Mouse (Mus musculus) embryonic fibroblast, embryonic 13.5 days (primary cell): ENCODE measurements around the gene Clec4d. TPM values are rescaled to one million over a fixed set of nuclear protein-coding genes. Genes with fewer than 3 reads are reported as not detected.
"Not testable (repeated sequence)": the region's sequence is repeated elsewhere in the genome, so short reads cannot be mapped to it uniquely, and the experiment has no call there.

Experiments
- H3K27ac ChIP-seq: 2 replicates; pipeline ENCODE4 v1.5.1; 2012; ENCODE audit warnings: low read length, control low read depth, inconsistent platforms; ENCODE audit not compliant: insufficient read depth
- H3K4me1 ChIP-seq: 2 replicates; pipeline ENCODE4 v1.6.1; 2011; ENCODE audit warnings: low read length; ENCODE audit not compliant: control insufficient read depth, insufficient read depth
- H3K4me3 ChIP-seq: 2 replicates; pipeline ENCODE4 v1.5.1; 2011; ENCODE audit warnings: mild to moderate bottlenecking, control low read depth, low read length; ENCODE audit not compliant: insufficient read depth
- CTCF ChIP-seq: IDR thresholded peaks from 2 replicates; pipeline ENCODE4 v1.5.1; 2011; ENCODE audit warnings: mild to moderate bottlenecking, control low read depth, low read length, moderate library complexity, borderline replicate concordance; ENCODE audit not compliant: insufficient read depth
- POLR2A ChIP-seq: IDR thresholded peaks from 2 replicates; pipeline ENCODE4 v1.6.1; 2011; ENCODE audit warnings: low read depth, mild to moderate bottlenecking, control low read depth, low read length, moderate library complexity
- polyA plus RNA-seq: library from polyadenylated mRNA; stranded (reverse); fragments of >200 nt; gene quantifications from 2 replicates; pipeline ENCODE4 v1.2.4, GENCODE M21; 2011; ENCODE audit warnings: low read depth; ENCODE audit not compliant: missing spikeins, insufficient read length

Clec4d gene
- polyA plus RNA-seq, 1 experiment: 3.4 TPM

- Histone ChIP-seq H3K4me1 (no peaks in the 10 kb centered on the region), H3K27ac (no peak overlapping the region)
- TF ChIP-seq CTCF (no peak), POLR2A (no peak)
These were observed 1.0 kb upstream of the Clec4d start for GRCm38 (mm10) chr6:123260868-123261267.

GRCm38 (mm10) chr6:123264194-123264593 is 2.3 kb downstream of the Clec4d start:
- Histone ChIP-seq H3K4me3 (no peak overlapping the region), H3K27ac (no peak overlapping the region), H3K4me1 (no peaks in the 10 kb centered on the region)
- no peak for TF ChIP-seq CTCF
- no peak for TF ChIP-seq POLR2A

More at GRCm38 (mm10) chr6:123260868-123261267, 1.0 kb upstream of the Clec4d start:
- no peak overlapping the region for H3K4me3 ChIP-seq

- H3K4me3 ChIP-seq: no peak overlapping the region
- TF ChIP-seq CTCF: no peak
- no peak for TF ChIP-seq POLR2A
- no peaks in the 10 kb centered on the region for H3K4me1 ChIP-seq
- H3K27ac ChIP-seq: no peak overlapping the region
These were observed 3.9 kb downstream of the Clec4d start for GRCm38 (mm10) chr6:123265809-123266208.

GRCm38 (mm10) chr6:123266945-123267344 is 5.0 kb downstream of the Clec4d start:
- no peak overlapping the region for H3K4me3 ChIP-seq
- H3K27ac ChIP-seq: no peak overlapping the region
- no peak for TF ChIP-seq POLR2A
- no peak for TF ChIP-seq CTCF
- H3K4me1 ChIP-seq: no peaks in the 10 kb centered on the region

- Histone ChIP-seq H3K4me3 (no peak overlapping the region), H3K4me1 (no peaks in the 10 kb centered on the region), H3K27ac (no peak overlapping the region)
- TF ChIP-seq POLR2A (no peak), CTCF (no peak)
These were observed 17.5 kb downstream of the Clec4d start for GRCm38 (mm10) chr6:123279443-123279842.

DNA sequence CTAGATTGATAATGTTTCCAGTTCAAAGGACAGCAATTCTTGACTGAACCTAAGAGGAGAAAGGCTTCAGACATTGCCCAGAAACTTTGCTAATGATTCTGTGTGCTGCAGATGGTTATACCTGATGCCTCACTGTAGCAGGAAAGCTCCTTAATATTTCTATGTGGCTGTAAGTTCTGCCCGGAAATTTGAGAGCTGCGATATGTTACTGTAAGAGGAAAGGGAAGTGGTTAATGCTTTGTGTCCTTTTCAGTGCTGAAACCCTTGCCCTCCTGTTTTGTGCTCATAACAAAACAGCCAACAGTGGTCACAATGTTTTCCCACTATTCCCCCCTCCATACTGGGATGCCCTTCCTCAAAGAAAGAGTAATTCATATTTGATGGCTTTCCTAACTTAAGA is 24.4 kb downstream of the Clec4d start:
- Histone ChIP-seq H3K4me1 (no peaks in the 10 kb centered on the region), H3K27ac (no peak overlapping the region), H3K4me3 (no peak overlapping the region)
- no peak for TF ChIP-seq POLR2A

- TF ChIP-seq POLR2A (no peak), CTCF (no peak)
- H3K27ac ChIP-seq: no peak overlapping the region
- no peak overlapping the region for H3K4me3 ChIP-seq
- H3K4me1 ChIP-seq: no peaks in the 10 kb centered on the region
These were observed 27.0 kb downstream of the Clec4d start for GRCm38 (mm10) chr6:123288931-123289330.

DNA sequence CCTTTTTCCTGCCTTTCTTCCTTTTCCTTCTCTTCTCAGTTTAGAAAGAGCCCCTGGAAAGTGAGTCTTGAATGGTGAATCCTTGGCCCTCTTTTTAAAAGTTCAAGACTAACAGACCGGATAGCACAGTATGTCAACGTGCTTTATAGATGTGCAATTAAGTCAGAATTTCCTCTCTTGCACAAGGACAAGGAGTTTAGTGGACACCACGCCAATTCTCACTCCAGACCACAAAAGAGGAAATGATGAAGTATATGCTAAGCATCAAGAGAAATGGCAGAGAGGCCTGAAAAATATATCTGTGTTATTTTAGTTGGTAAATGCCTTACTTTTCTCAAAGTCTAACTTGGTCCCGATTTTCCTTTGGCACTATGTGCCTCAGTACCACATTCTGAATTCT is 27.8 kb downstream of the Clec4d start, which contains the start of gene Clec4e:
Gene Clec4e (minus strand): TSS at position 118 of the 400 bp plus-strand sequence.
- Histone ChIP-seq H3K4me1 (no peaks in the 10 kb centered on the region), H3K27ac (no peak within 1 kb of the TSS), H3K4me3 (no peak within 1 kb of the TSS)
- no peak for TF ChIP-seq CTCF
- no peak for TF ChIP-seq POLR2A

DNA sequence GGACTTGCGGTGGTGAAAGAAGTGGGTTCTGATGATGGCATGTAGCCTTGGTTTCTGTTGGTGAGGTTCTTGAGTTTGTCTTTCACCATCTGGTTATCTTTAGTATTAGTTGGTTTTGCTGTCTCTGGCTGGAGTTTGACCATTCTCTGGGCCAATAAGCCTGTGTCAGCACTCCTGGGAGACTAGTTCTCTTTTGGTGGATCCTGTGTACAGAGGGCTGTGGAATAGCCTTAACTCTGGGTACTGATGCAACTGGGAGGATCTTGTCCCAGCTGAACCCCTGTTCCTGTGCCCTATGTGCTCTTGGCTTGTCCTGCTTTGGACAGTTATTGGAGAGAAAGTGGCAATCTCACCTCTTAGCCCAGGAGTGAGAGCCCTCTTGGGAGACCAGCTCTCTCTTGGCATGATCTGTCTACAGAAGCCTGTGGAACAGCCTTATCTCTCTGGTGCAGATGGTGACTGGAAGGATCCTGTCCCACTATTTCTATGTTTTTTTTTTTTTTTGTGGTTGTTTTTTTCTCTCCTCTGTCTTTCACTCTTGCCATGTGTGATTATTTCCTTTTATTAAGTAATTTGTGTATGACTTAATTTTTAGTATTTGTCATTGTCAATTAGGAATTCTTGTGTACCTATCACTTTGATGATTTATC is 31.0 kb downstream of the Clec4d start:
- no peaks in the 10 kb centered on the region for H3K4me1 ChIP-seq
- TF ChIP-seq CTCF: no peak
- TF ChIP-seq POLR2A: no peak
- no peak overlapping the region for H3K4me3 ChIP-seq
- H3K27ac ChIP-seq: no peak overlapping the region

DNA sequence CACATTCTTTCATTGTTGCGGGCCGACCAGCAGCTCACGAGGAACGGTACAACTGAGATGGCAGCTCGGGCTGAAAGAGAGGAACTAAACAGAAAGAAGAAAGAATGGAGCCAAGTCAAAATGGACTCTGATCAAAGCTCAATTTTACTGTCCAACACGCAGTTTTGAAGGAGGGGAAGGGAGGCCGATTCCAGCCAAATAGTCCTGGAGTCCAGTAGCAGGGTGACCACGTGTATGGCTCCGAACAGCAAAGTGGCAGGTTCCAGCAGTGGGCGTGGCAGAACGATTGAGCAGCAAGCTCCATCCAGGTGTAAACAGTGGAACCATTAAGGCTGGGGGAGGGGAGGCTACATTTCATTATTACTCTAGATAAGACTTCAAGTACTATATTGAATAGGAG is 31.6 kb downstream of the Clec4d start:
- not testable (repeated sequence) for H3K27ac ChIP-seq, H3K4me3 ChIP-seq, H3K4me1 ChIP-seq

DNA sequence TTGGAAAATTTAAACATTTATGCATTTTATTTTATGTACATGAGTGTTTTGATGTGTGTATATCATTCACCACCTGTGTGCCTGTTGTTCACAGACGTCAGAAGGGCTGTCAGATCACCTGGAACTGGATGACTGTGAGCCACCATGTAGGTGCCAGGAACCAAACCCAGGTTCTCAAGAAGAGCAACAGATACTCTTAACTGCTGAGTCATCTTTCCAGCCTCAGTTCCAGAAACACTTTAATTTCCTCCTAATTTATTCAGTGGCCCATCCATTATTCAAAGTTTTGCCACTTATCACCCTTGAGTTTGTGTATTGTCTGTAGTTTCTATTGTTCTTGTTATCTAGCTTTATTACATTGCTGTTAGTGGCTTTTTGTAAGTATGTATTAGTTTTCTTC is 34.8 kb downstream of the Clec4d start:
- Histone ChIP-seq H3K4me1 (no peaks in the 10 kb centered on the region), H3K27ac (no peak overlapping the region), H3K4me3 (no peak overlapping the region)
- TF ChIP-seq CTCF (no peak), POLR2A (no peak)

- not testable (repeated sequence) for H3K27ac ChIP-seq, H3K4me3 ChIP-seq, H3K4me1 ChIP-seq
These were observed 44.4 kb downstream of the Clec4d start for GRCm38 (mm10) chr6:123306315-123306714.
